Mouse (Mus musculus) embryo, embryonic 11.5 days (tissue): ENCODE results near the gene Gnai3.

ENCODE experiments used
- DNase-seq: peaks from one replicate; pipeline ENCODE4 v3.0.0-alpha.2; 2012; ENCODE audit warnings: low read depth, low spot score

Gene Gnai3

GRCm38 (mm10) chr3:108083904-108084407, 62.0 kb downstream of the Gnai3 start:
- DNase-seq = no peak

- no peak for DNase-seq
These were observed 62.8 kb downstream of the Gnai3 start for GRCm38 (mm10) chr3:108083161-108083560.

GRCm38 (mm10) chr3:108082251-108082875, 63.6 kb downstream of the Gnai3 start:
- no peak for DNase-seq

GRCm38 (mm10) chr3:108081681-108082080, 64.3 kb downstream of the Gnai3 start:
- DNase-seq = no peak

GRCm38 (mm10) chr3:108076836-108077235, 69.1 kb downstream of the Gnai3 start:
- no peak for DNase-seq

- DNase-seq = no peak
These were observed 72.9 kb downstream of the Gnai3 start for GRCm38 (mm10) chr3:108072983-108073569.

GRCm38 (mm10) chr3:108070295-108071293, 75.4 kb downstream of the Gnai3 start:
- no peak for DNase-seq

- DNase-seq = no peak
These were observed 76.6 kb downstream of the Gnai3 start for GRCm38 (mm10) chr3:108069231-108069870.

GRCm38 (mm10) chr3:108068826-108069225, 77.1 kb downstream of the Gnai3 start:
- DNase-seq = no peak

GRCm38 (mm10) chr3:108067370-108067934, 78.5 kb downstream of the Gnai3 start:
- DNase-seq = no peak

- no peak for DNase-seq
These were observed 80.4 kb downstream of the Gnai3 start for GRCm38 (mm10) chr3:108065551-108065950.

- no peak for DNase-seq
These were observed 81.3 kb downstream of the Gnai3 start for GRCm38 (mm10) chr3:108064672-108065071.

- no peak for DNase-seq
These were observed 83.3 kb downstream of the Gnai3 start for GRCm38 (mm10) chr3:108062648-108063047.

GRCm38 (mm10) chr3:108061420-108061819, 84.5 kb downstream of the Gnai3 start:
- no peak for DNase-seq
